Mouse (Mus musculus) ES-Bruce4 (cell line): ENCODE measurements around the gene Klhdc3.

Experiments
- CTCF ChIP-seq: IDR thresholded peaks from one replicate; pipeline ENCODE4 v1.8.1; 2011; ENCODE audit warnings: low read depth, low read length
- POLR2A ChIP-seq: IDR thresholded peaks from one replicate; pipeline ENCODE4 v1.8.1; 2011; ENCODE audit warnings: low read length; ENCODE audit not compliant: insufficient read depth

GRCm38 (mm10) chr17:46728021-46728420 lies 47.3 kb upstream of the Klhdc3 start:
- TF ChIP-seq CTCF (peak; percentile 80), POLR2A (no peak)
